Mouse (Mus musculus): ENCODE data around the gene Rundc1. TPM values are rescaled to one million over a fixed set of nuclear protein-coding genes. Genes with fewer than 3 reads are reported as not detected.
A peak's percentile ranks its signal among the peaks of the same experiment; 100 is the strongest.
"Not testable (repeated sequence)": the region's sequence is repeated elsewhere in the genome, so short reads cannot be mapped to it uniquely, and the experiment has no call there.

Gene Rundc1
- polyA plus RNA-seq, 1 experiment, result 24.7 TPM

- Histone ChIP-seq H3K4me1 (ENCODE audit: control insufficient read depth, insufficient read depth, low read length) (no peaks in the 10 kb centered on the region), H3K36me3 (ENCODE audit: control insufficient read depth, insufficient read depth, low read length) (no peaks in the 10 kb centered on the region), H3K27ac (ENCODE audit: insufficient read depth, low read depth, low read length) (no peak overlapping the region), H3K4me3 (ENCODE audit: insufficient read depth, low read depth, low read length) (no peak overlapping the region), H3K27me3 (replicated peaks; ENCODE audit: control insufficient read depth, insufficient read depth, low read length) (no peaks in the 10 kb centered on the region)
- WGBS, result 77% methylated on average over 5 of the region's 5 CpGs
- TF ChIP-seq CTCF (conservative IDR thresholded peaks at IDR 0.05; ENCODE audit: insufficient read depth, insufficient read length, low read depth, low read length) (no peak), POLR2A (IDR thresholded peaks at IDR 0.05; ENCODE audit: low read depth, low read length) (no peak)
- no peak for DNase-seq
These were observed 49.4 kb downstream of the Rundc1 start for GRCm38 (mm10) chr11:101474298-101474697.

- not testable (repeated sequence) for H3K36me3 ChIP-seq (ENCODE audit: control insufficient read depth, insufficient read depth, low read length); H3K27me3 ChIP-seq (replicated peaks; ENCODE audit: control insufficient read depth, insufficient read depth, low read length); H3K27ac ChIP-seq (ENCODE audit: insufficient read depth, low read depth, low read length); H3K4me1 ChIP-seq (ENCODE audit: control insufficient read depth, insufficient read depth, low read length); H3K4me3 ChIP-seq (ENCODE audit: insufficient read depth, low read depth, low read length)
- whole genome bisulfite sequencing, result 56% methylated on average over 4 of the region's 4 CpGs
- peak; percentile 54 for DNase-seq
These were observed 51.5 kb downstream of the Rundc1 start for GRCm38 (mm10) chr11:101476361-101476760.

- H3K27me3 ChIP-seq (replicated peaks; ENCODE audit: control insufficient read depth, insufficient read depth, low read length), result no peaks in the 10 kb centered on the region
- no peaks in the 10 kb centered on the region for H3K36me3 ChIP-seq (ENCODE audit: control insufficient read depth, insufficient read depth, low read length)
- H3K4me1 ChIP-seq (ENCODE audit: control insufficient read depth, insufficient read depth, low read length), result no peaks in the 10 kb centered on the region
- no peak overlapping the region for H3K27ac ChIP-seq (ENCODE audit: insufficient read depth, low read depth, low read length)
- H3K4me3 ChIP-seq (ENCODE audit: insufficient read depth, low read depth, low read length), result no peak overlapping the region
- WGBS, result 52% methylated on average over 4 of the region's 4 CpGs
- TF ChIP-seq POLR2A (IDR thresholded peaks at IDR 0.05; ENCODE audit: low read depth, low read length) (no peak), CTCF (conservative IDR thresholded peaks at IDR 0.05; ENCODE audit: insufficient read depth, insufficient read length, low read depth, low read length) (no peak)
- DNase-seq, result no peak
These were observed 52.3 kb downstream of the Rundc1 start for GRCm38 (mm10) chr11:101477194-101477551.

DNA sequence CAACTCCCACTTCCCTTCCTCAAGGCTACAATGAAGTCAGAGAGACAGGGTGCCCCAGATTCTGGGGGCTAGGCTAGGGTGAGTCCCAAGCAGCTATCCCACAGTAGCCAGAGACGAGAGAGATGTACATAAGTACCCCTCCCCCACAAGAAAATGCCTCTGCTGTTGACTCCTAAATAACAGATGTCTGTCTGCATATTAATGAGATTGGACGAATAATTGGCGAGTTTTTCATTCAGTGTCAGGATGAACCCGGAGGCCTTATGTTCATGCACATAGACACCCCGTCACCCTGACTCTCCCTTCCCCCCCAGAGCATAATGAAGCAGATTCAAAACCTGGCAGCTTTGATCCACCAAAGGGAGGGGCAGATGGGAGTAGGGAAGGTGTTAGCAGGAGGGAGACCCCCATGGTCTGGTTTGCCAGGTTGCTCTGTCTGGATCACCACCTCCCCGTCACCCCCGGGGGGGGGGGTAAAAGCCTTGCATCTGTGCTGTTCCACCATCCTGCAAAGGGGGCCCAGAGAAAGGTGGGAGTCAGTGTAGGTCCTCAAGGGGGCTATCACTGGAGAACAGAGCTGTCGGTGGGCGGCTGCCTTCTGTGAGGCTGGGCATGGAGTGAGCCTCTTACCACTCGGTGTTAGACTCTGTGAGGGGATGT lies 52.8 kb downstream of the Rundc1 start:
- Histone ChIP-seq H3K4me1 (ENCODE audit: control insufficient read depth, insufficient read depth, low read length) (no peaks in the 10 kb centered on the region), H3K36me3 (ENCODE audit: control insufficient read depth, insufficient read depth, low read length) (no peaks in the 10 kb centered on the region), H3K4me3 (ENCODE audit: insufficient read depth, low read depth, low read length) (no peak overlapping the region), H3K27ac (ENCODE audit: insufficient read depth, low read depth, low read length) (no peak overlapping the region), H3K27me3 (replicated peaks; ENCODE audit: control insufficient read depth, insufficient read depth, low read length) (no peaks in the 10 kb centered on the region)
- WGBS, result 78% methylated on average over 10 of the region's 10 CpGs
- no peak for TF ChIP-seq POLR2A (IDR thresholded peaks at IDR 0.05; ENCODE audit: low read depth, low read length)
- no peak for TF ChIP-seq CTCF (conservative IDR thresholded peaks at IDR 0.05; ENCODE audit: insufficient read depth, insufficient read length, low read depth, low read length)
- no peak for DNase-seq

- H3K27ac ChIP-seq (ENCODE audit: insufficient read depth, low read depth, low read length), result no peak overlapping the region
- no peak for DNase-seq
- H3K4me3 ChIP-seq (ENCODE audit: insufficient read depth, low read depth, low read length), result no peak overlapping the region
- no peaks in the 10 kb centered on the region for H3K4me1 ChIP-seq (ENCODE audit: control insufficient read depth, insufficient read depth, low read length)
- WGBS, result 33% methylated on average over 18 of the region's 18 CpGs
- TF ChIP-seq CTCF (conservative IDR thresholded peaks at IDR 0.05; ENCODE audit: insufficient read depth, insufficient read length, low read depth, low read length) (no peak), POLR2A (IDR thresholded peaks at IDR 0.05; ENCODE audit: low read depth, low read length) (no peak)
- no peaks in the 10 kb centered on the region for H3K36me3 ChIP-seq (ENCODE audit: control insufficient read depth, insufficient read depth, low read length)
- no peaks in the 10 kb centered on the region for H3K27me3 ChIP-seq (replicated peaks; ENCODE audit: control insufficient read depth, insufficient read depth, low read length)
These were observed 54.3 kb downstream of the Rundc1 start for GRCm38 (mm10) chr11:101479171-101479635.

DNA sequence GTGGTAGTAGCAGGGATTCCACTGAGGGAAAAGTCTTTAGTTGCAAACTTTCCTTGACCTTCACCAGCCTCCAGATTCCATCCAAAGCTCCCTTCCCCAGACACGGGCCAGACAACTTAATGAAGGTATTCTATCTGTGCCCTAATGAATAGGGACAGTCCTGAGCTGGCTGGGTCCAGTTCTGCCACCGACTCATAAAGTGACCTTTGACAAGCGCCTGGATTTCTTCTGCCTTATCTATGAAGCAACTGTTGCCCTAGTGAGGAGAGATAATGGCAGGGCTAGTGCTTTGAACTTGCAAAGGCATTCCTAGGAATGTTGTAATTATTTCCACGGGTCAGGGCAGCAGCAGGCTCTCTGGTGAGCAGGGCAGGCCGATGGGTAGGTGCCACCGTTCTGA lies 56.0 kb downstream of the Rundc1 start:
- H3K4me1 ChIP-seq (ENCODE audit: control insufficient read depth, insufficient read depth, low read length), result no peaks in the 10 kb centered on the region
- DNase-seq, result no peak
- TF ChIP-seq CTCF (conservative IDR thresholded peaks at IDR 0.05; ENCODE audit: insufficient read depth, insufficient read length, low read depth, low read length) (no peak), POLR2A (IDR thresholded peaks at IDR 0.05; ENCODE audit: low read depth, low read length) (no peak)
- no peaks in the 10 kb centered on the region for H3K27me3 ChIP-seq (replicated peaks; ENCODE audit: control insufficient read depth, insufficient read depth, low read length)
- H3K4me3 ChIP-seq (ENCODE audit: insufficient read depth, low read depth, low read length), result no peak overlapping the region
- no peaks in the 10 kb centered on the region for H3K36me3 ChIP-seq (ENCODE audit: control insufficient read depth, insufficient read depth, low read length)
- WGBS, result 52% methylated on average over 6 of the region's 6 CpGs
- no peak overlapping the region for H3K27ac ChIP-seq (ENCODE audit: insufficient read depth, low read depth, low read length)

- TF ChIP-seq CTCF (conservative IDR thresholded peaks at IDR 0.05; ENCODE audit: insufficient read depth, insufficient read length, low read depth, low read length) (no peak), POLR2A (IDR thresholded peaks at IDR 0.05; ENCODE audit: low read depth, low read length) (no peak)
- WGBS, result 41% methylated on average over 3 of the region's 3 CpGs
- Histone ChIP-seq H3K27ac (ENCODE audit: insufficient read depth, low read depth, low read length) (no peak overlapping the region), H3K4me3 (ENCODE audit: insufficient read depth, low read depth, low read length) (no peak overlapping the region), H3K36me3 (ENCODE audit: control insufficient read depth, insufficient read depth, low read length) (no peaks in the 10 kb centered on the region), H3K4me1 (ENCODE audit: control insufficient read depth, insufficient read depth, low read length) (no peaks in the 10 kb centered on the region), H3K27me3 (replicated peaks; ENCODE audit: control insufficient read depth, insufficient read depth, low read length) (no peaks in the 10 kb centered on the region)
- DNase-seq, result no peak
These were observed 58.9 kb downstream of the Rundc1 start for GRCm38 (mm10) chr11:101483804-101484203.
